18 mouse cellular contexts compared by ENCODE assay signal in genomic region chr15:64513501-64514097, GRCm38 (mm10).
"Had no signal": no experiment of that assay in that cellular context is flagged by ENCODE, and none has a peak within 500 bp of the region (broad histone marks: within the 10 kb centered on the region; RNA-seq: fewer than 3 reads in every experiment).

No protein-coding gene starts in this region.

- H3K4me1 ChIP-seq: megakaryocyte, embryonic 14.5 days; midbrain, embryonic 10.5 days; midbrain, embryonic 13.5 days had no signal

- H3K9me3 ChIP-seq: megakaryocyte, embryonic 14.5 days; midbrain, embryonic 10.5 days; midbrain, embryonic 13.5 days had no signal

- ATAC-seq: liver, postnatal 0 days; lung, postnatal 0 days; midbrain, embryonic 13.5 days; midbrain, embryonic 16.5 days had no signal

- H3K9ac ChIP-seq: liver, embryonic 14.5 days; liver, postnatal 0 days; lung, embryonic 14.5 days; midbrain, embryonic 13.5 days had no signal

- H3K27ac ChIP-seq: left cerebral cortex, adult 2 months; liver, embryonic 14.5 days; midbrain, embryonic 10.5 days; midbrain, embryonic 13.5 days had no signal

- H3K4me2 ChIP-seq: liver, embryonic 11.5 days; lung, embryonic 14.5 days; midbrain, embryonic 13.5 days had no signal

- H3K4me3 ChIP-seq: left cerebral cortex, adult 2 months; megakaryocyte, embryonic 14.5 days; midbrain, embryonic 10.5 days; midbrain, embryonic 13.5 days had no signal

- DNase-seq: kidney, adult 9 months; kidney, postnatal 14 days; kidney, postnatal 4 days; layer of hippocampus, adult 9-11 months; liver, postnatal 0 days; lung, embryonic 14.5 days; lung, postnatal 36 days; thymus, adult 2 months; thymus, postnatal 14 days; thymus, postnatal 4 days had no signal

- H3K27me3 ChIP-seq: megakaryocyte, embryonic 14.5 days; midbrain, embryonic 13.5 days had no signal

- H3K36me3 ChIP-seq: midbrain, embryonic 10.5 days; midbrain, embryonic 13.5 days had no signal
